ENCODE assay signal across 9 mouse cellular contexts in genomic region chr12:76954698-76955423, GRCm38 (mm10). TPM values are rescaled to one million over a fixed set of nuclear protein-coding genes. Genes with fewer than 3 reads are reported as not detected.
DNase-seq lines count a peak whose midpoint lies in the region; ATAC-seq and TF ChIP-seq lines count a peak whose summit lies in the region.
"Had no signal": no experiment of that assay in that cellular context is flagged by ENCODE, and none has a peak within 500 bp of the region (broad histone marks: within the 10 kb centered on the region; RNA-seq: fewer than 3 reads in every experiment).

No protein-coding gene starts in this region.

- H3K27me3 ChIP-seq in spleen, adult 2 months (ENCODE audit: control insufficient read depth, insufficient read depth, low read length), result no peaks in the 10 kb centered on the region
- H3K27me3 ChIP-seq in forebrain, embryonic 16.5 days (replicated peaks; ENCODE audit: control insufficient read depth, insufficient read depth, low read length), result no peaks in the 10 kb centered on the region
- H3K27me3 ChIP-seq in intestine, embryonic 15.5 days (replicated peaks), result no peaks in the 10 kb centered on the region

- H3K9me3 ChIP-seq in forebrain, embryonic 16.5 days (ENCODE audit: control insufficient read depth, low read length), result no peaks in the 10 kb centered on the region
- no peaks in the 10 kb centered on the region for H3K9me3 ChIP-seq in intestine, embryonic 15.5 days

- H3K4me2 ChIP-seq in forebrain, embryonic 16.5 days (ENCODE audit: low read length), result no peak overlapping the region
- no peak overlapping the region for H3K4me2 ChIP-seq in intestine, embryonic 15.5 days (replicated peaks)

- ATAC-seq in forebrain, embryonic 16.5 days, result peak; percentile 85
- ATAC-seq in intestine, embryonic 15.5 days, result no peak
- no peak for ATAC-seq in erythroid progenitor cell, adult 5-6 weeks (replicated peaks; ENCODE audit: low FRiP score, poor library complexity, severe bottlenecking)

- no peak for DNase-seq in spleen, adult 2 months (ENCODE audit: low read depth in 1 of 2, low spot score in 2 of 2)
- no peak for DNase-seq in spleen, adult 18-20 months
- DNase-seq in left cerebral cortex, adult 9 months (ENCODE audit: low spot score in 2 of 2), result peak; percentile 46 to 82
- DNase-seq in right cerebral cortex, adult 18-20 months, result peak; percentile 74
- DNase-seq in thymus, postnatal 10 days (ENCODE audit: low spot score in 2 of 2), result no peak

- TF ChIP-seq CTCF in spleen, adult 2 months (IDR thresholded peaks at IDR 0.05; ENCODE audit: extremely low read depth, insufficient read depth, insufficient read length, insufficient replicate concordance), result no peak

- H3K9ac ChIP-seq in forebrain, embryonic 16.5 days (replicated peaks; ENCODE audit: low read depth, low read length), result no peak overlapping the region
- no peak overlapping the region for H3K9ac ChIP-seq in intestine, embryonic 15.5 days
- H3K9ac ChIP-seq: liver, embryonic 14.5 days had no signal

- WGBS in spleen, adult 2 months, result 83% methylated on average over 10 of the region's 10 CpGs
- WGBS in forebrain, embryonic 16.5 days, result 56% methylated on average over 10 of the region's 10 CpGs
- 53% methylated on average over 10 of the region's 10 CpGs for WGBS in intestine, embryonic 15.5 days

- peak overlapping the region; percentile 21; the same call in 1 of the 2 replicates for H3K27ac ChIP-seq in spleen, adult 2 months (ENCODE audit: insufficient read depth, low read length)
- 0 out of 2 replicates have a peak overlapping the region, but pooled peaks have one; percentile 3 for H3K27ac ChIP-seq in forebrain, embryonic 16.5 days (ENCODE audit: low read length)
- H3K27ac ChIP-seq in intestine, embryonic 15.5 days, result 0 out of 2 replicates have a peak overlapping the region, but pooled peaks have one; percentile 22
- H3K27ac ChIP-seq: liver, embryonic 14.5 days had no signal

- peaks cover 10% of the 10 kb centered on the region; the same call in 1 of the 2 replicates for H3K4me1 ChIP-seq in spleen, adult 2 months (ENCODE audit: control insufficient read depth, insufficient read depth, insufficient read length)
- peaks cover 10% of the 10 kb centered on the region for H3K4me1 ChIP-seq in forebrain, embryonic 16.5 days (replicated peaks; ENCODE audit: control insufficient read depth, insufficient read depth, low read length)
- H3K4me1 ChIP-seq in intestine, embryonic 15.5 days (replicated peaks), result 0 out of 2 replicates have a peak, but pooled peaks cover 2% of the 10 kb centered on the region

- H3K36me3 ChIP-seq in spleen, adult 2 months (ENCODE audit: control insufficient read depth, insufficient read depth, low read length), result peaks cover 35% of the 10 kb centered on the region
- peaks cover 17% of the 10 kb centered on the region for H3K36me3 ChIP-seq in forebrain, embryonic 16.5 days (ENCODE audit: control insufficient read depth, insufficient read depth)
- peaks cover 31% of the 10 kb centered on the region; the same call in 1 of the 2 replicates for H3K36me3 ChIP-seq in intestine, embryonic 15.5 days

- no peak for TF ChIP-seq POLR2A in spleen, adult 2 months (IDR thresholded peaks at IDR 0.05; ENCODE audit: low read depth, low read length)

- no peak overlapping the region for H3K4me3 ChIP-seq in spleen, adult 2 months (ENCODE audit: extremely low read depth, insufficient read depth, insufficient read length)
- H3K4me3 ChIP-seq in forebrain, embryonic 16.5 days (replicated peaks; ENCODE audit: low read length), result no peak overlapping the region
- no peak overlapping the region for H3K4me3 ChIP-seq in intestine, embryonic 15.5 days (replicated peaks)

RNA-seq across cellular contexts. Expression of gene Max, which starts 7.1 kb away (rescaled TPM):
- polyA plus RNA-seq in spleen, adult 2 months (2012; rRNA removed), result 31.6 and 37.1 TPM in 2 replicates
- polyA plus RNA-seq in forebrain, embryonic 16.5 days (2015; fragmentation: Nextera tagmentation; extraction: Ambion mirVana), result 20.4 and 25.2 TPM in 2 replicates
- polyA plus RNA-seq in intestine, embryonic 15.5 days (2015; fragmentation: Nextera tagmentation; extraction: Ambion mirVana), result 13.0 and 13.1 TPM in 2 replicates
- total RNA-seq in erythroid progenitor cell, adult 5-6 weeks (2015; ENCODE audit: low replicate concordance), result 38.6 and 85.1 TPM in 2 replicates
- 49.4 and 69.4 TPM in 2 replicates for total RNA-seq in erythroid progenitor cell, adult 5-6 weeks (2017; ENCODE audit: low replicate concordance)

Comparison
In these comparisons a context has a peak if more than half of its experiments do, and no peak if none do; other contexts are left out.
1. DNase-seq: peak in left cerebral cortex, adult 9 months (2 of 2) and right cerebral cortex, adult 18-20 months (single experiment); none in spleen, adult 2 months (0 of 2), spleen, adult 18-20 months (0 of 2) and thymus, postnatal 10 days (0 of 2).
2. Peak in every context shown above with its lines, with median percentiles within 50 percentile points of each other: H3K27ac ChIP-seq.